In genomic region chr4:69754567-69754966, GRCm38 (mm10) we compare ENCODE assay signal across 9 mouse cellular contexts.
DNase-seq lines count a peak whose midpoint lies in the region; ATAC-seq lines count a peak whose summit lies in the region.
"Had no signal": no experiment of that assay in that cellular context is flagged by ENCODE, and none has a peak within 500 bp of the region (broad histone marks: within the 10 kb centered on the region; RNA-seq: fewer than 3 reads in every experiment).

No protein-coding gene starts in this region.

- H3K9me3 ChIP-seq in hindbrain, embryonic 11.5 days (ENCODE audit: control insufficient read depth, low read length): no peaks in the 10 kb centered on the region
- H3K9me3 ChIP-seq in hindbrain, embryonic 10.5 days: no peaks in the 10 kb centered on the region
- H3K9me3 ChIP-seq in embryonic facial prominence, embryonic 14.5 days (ENCODE audit: control insufficient read depth, low read length): no peaks in the 10 kb centered on the region

- peak; percentile 45; the same call in 1 of the 2 replicates for ATAC-seq in hindbrain, embryonic 11.5 days (ENCODE audit: low FRiP score)
- ATAC-seq in embryonic facial prominence, embryonic 14.5 days (ENCODE audit: low read depth): no peak
- ATAC-seq: inflammation-experienced regulatory T-cells, adult 6 months had no signal

- no peak overlapping the region for H3K27ac ChIP-seq in hindbrain, embryonic 11.5 days (ENCODE audit: low read depth, low read length)
- no peak overlapping the region for H3K27ac ChIP-seq in hindbrain, embryonic 10.5 days
- H3K27ac ChIP-seq in embryonic facial prominence, embryonic 14.5 days (replicated peaks; ENCODE audit: low read depth, low read length): no peak overlapping the region

- DNase-seq in adrenal gland, postnatal 25 days: peak; percentile 4
- no peak for DNase-seq in adrenal gland, adult 2 months
- peak; percentile 33 for DNase-seq in hindbrain, embryonic 11.5 days (ENCODE audit: low spot score)
- DNase-seq in hindbrain, embryonic 10.5 days (ENCODE audit: low spot score): no peak
- peak; percentile 1 for DNase-seq in 3T3-L1 (ENCODE audit: low read depth, low spot score)
- peak; percentile 36 for DNase-seq in embryonic facial prominence, embryonic 14.5 days (ENCODE audit: low spot score)
- DNase-seq in frontal cortex, postnatal 25 days (ENCODE audit: low spot score in 2 of 2): no peak
- no peak for DNase-seq in T-cell, adult 2 months (ENCODE audit: low spot score)

- H3K4me1 ChIP-seq in hindbrain, embryonic 11.5 days (replicated peaks; ENCODE audit: control insufficient read depth, insufficient read depth, low read length): no peaks in the 10 kb centered on the region
- no peaks in the 10 kb centered on the region for H3K4me1 ChIP-seq in hindbrain, embryonic 10.5 days (replicated peaks)
- H3K4me1 ChIP-seq in embryonic facial prominence, embryonic 14.5 days (ENCODE audit: control insufficient read depth, insufficient read depth, low read length): no peaks in the 10 kb centered on the region

- no peak overlapping the region for H3K9ac ChIP-seq in hindbrain, embryonic 11.5 days (ENCODE audit: low read depth, low read length)
- no peak overlapping the region for H3K9ac ChIP-seq in embryonic facial prominence, embryonic 14.5 days (ENCODE audit: low read depth, low read length)

- no peaks in the 10 kb centered on the region for H3K27me3 ChIP-seq in hindbrain, embryonic 11.5 days (ENCODE audit: control insufficient read depth, insufficient read depth, low read length)
- no peaks in the 10 kb centered on the region for H3K27me3 ChIP-seq in hindbrain, embryonic 10.5 days (ENCODE audit: insufficient read depth, poor library complexity, severe bottlenecking)
- no peaks in the 10 kb centered on the region for H3K27me3 ChIP-seq in embryonic facial prominence, embryonic 14.5 days (replicated peaks; ENCODE audit: control insufficient read depth, insufficient read depth, low read length)

- no peak overlapping the region for H3K4me2 ChIP-seq in hindbrain, embryonic 11.5 days (replicated peaks; ENCODE audit: low read depth, low read length)
- H3K4me2 ChIP-seq in embryonic facial prominence, embryonic 14.5 days (ENCODE audit: low read depth, low read length): no peak overlapping the region

- no peak overlapping the region for H3K4me3 ChIP-seq in hindbrain, embryonic 11.5 days (ENCODE audit: low read depth, low read length)
- H3K4me3 ChIP-seq in hindbrain, embryonic 10.5 days: no peak overlapping the region
- H3K4me3 ChIP-seq in embryonic facial prominence, embryonic 14.5 days (ENCODE audit: low read depth, low read length): no peak overlapping the region

- WGBS in hindbrain, embryonic 11.5 days: 81% methylated on average over 2 of the region's 2 CpGs
- 65% methylated on average over 2 of the region's 2 CpGs for WGBS in hindbrain, embryonic 10.5 days
- 64% methylated on average over 2 of the region's 2 CpGs for WGBS in embryonic facial prominence, embryonic 14.5 days

- no peaks in the 10 kb centered on the region for H3K36me3 ChIP-seq in hindbrain, embryonic 11.5 days (ENCODE audit: control insufficient read depth, insufficient read depth, low read length)
- no peaks in the 10 kb centered on the region for H3K36me3 ChIP-seq in hindbrain, embryonic 10.5 days
- H3K36me3 ChIP-seq in embryonic facial prominence, embryonic 14.5 days (ENCODE audit: control insufficient read depth, insufficient read depth, low read length): no peaks in the 10 kb centered on the region

Comparison
In these comparisons a context has a peak if more than half of its experiments do, and no peak if none do; other contexts are left out.
1. DNase-seq: peak in adrenal gland, postnatal 25 days (single experiment), hindbrain, embryonic 11.5 days (single experiment), 3T3-L1 (single experiment) and embryonic facial prominence, embryonic 14.5 days (single experiment); none in adrenal gland, adult 2 months (single experiment), hindbrain, embryonic 10.5 days (single experiment), frontal cortex, postnatal 25 days (0 of 2) and T-cell, adult 2 months (single experiment).